Mouse (Mus musculus) G1E (cell line): ENCODE data around the gene Tlx3. TPM values are rescaled to one million over a fixed set of nuclear protein-coding genes. Genes with fewer than 3 reads are reported as not detected.

ENCODE experiments used
- ATAC-seq: 2 replicates; pipeline ENCODE4 v1.8.0; 2016; ENCODE audit warnings: mild to moderate bottlenecking; ENCODE audit not compliant: insufficient number of reproducible peaks, poor library complexity, low FRiP score, severe bottlenecking; ENCODE audit errors: extremely low read depth
- DNase-seq: peaks from one replicate; pipeline ENCODE4 v3.0.0; 2012; ENCODE audit warnings: low spot score
- H3K27me3 ChIP-seq: 2 replicates; pipeline ENCODE4 v1.6.1; 2012; ENCODE audit warnings: mild to moderate bottlenecking, low read length, inconsistent platforms; ENCODE audit not compliant: insufficient read depth
- H3K36me3 ChIP-seq: replicated peaks from 2 replicates; pipeline ENCODE3; 2012; ENCODE audit warnings: mild to moderate bottlenecking, inconsistent platforms
- H3K4me1 ChIP-seq: 2 replicates; pipeline ENCODE4 v1.6.1; 2012; ENCODE audit warnings: low read depth, low read length, inconsistent platforms, mixed read lengths; ENCODE audit not compliant: insufficient read depth
- H3K4me3 ChIP-seq: 2 replicates; pipeline ENCODE4 v1.5.1; 2012; ENCODE audit warnings: low read depth, mild to moderate bottlenecking, inconsistent platforms, low read length, moderate library complexity, mixed read lengths
- H3K9me3 ChIP-seq: replicated peaks from 2 replicates; pipeline ENCODE4 v1.6.1; 2012; ENCODE audit warnings: inconsistent platforms
- CTCF ChIP-seq: IDR thresholded peaks from 2 replicates; pipeline ENCODE4 v1.5.1; 2012; ENCODE audit warnings: low read depth, low read length, inconsistent platforms, mixed read lengths
- GATA1 ChIP-seq: IDR thresholded peaks from 2 replicates; pipeline ENCODE4 v1.6.1; 2012; ENCODE audit warnings: borderline replicate concordance, low read length, inconsistent platforms, mixed read lengths
- GATA2 ChIP-seq: IDR thresholded peaks from 2 replicates; pipeline ENCODE4 v1.6.1; 2012; ENCODE audit warnings: low read depth, low read length, inconsistent platforms, borderline replicate concordance
- POLR2AphosphoS5 ChIP-seq: IDR thresholded peaks from 2 replicates; pipeline ENCODE4 v1.6.1; 2012; ENCODE audit warnings: low read depth, low read length, inconsistent platforms; ENCODE audit not compliant: insufficient replicate concordance
- TAL1 ChIP-seq: conservative IDR thresholded peaks from 2 replicates; pipeline ENCODE4 v1.6.1; 2012; ENCODE audit warnings: low read depth, low read length, inconsistent platforms, mixed read lengths
- polyA plus RNA-seq: library from polyadenylated mRNA; stranded (reverse); fragments of >175 nt; gene quantifications from 2 replicates; pipeline ENCODE4 v1.2.3, GENCODE M21; 2012
- total RNA-seq, 2 experiments: library from RNA; stranded (forward) in 1 of 2; stranded (reverse) in 1 of 2; fragments of 200-1000 nt in 1 of 2; fragments of >200 nt in 1 of 2; fragmentation: Nextera tagmentation in 1 of 2; gene quantifications; 2 replicates each; pipeline ENCODE4 v1.2.3; 2014 to 2017

Tlx3 gene
- total and polyA plus RNA-seq, 3 experiments, result 0.03 TPM; not detected in 2

GRCm38 (mm10) chr11:33198351-33199116 lies 4.9 kb downstream of the Tlx3 start:
- Histone ChIP-seq H3K4me1 (no peaks in the 10 kb centered on the region), H3K36me3 (no peaks in the 10 kb centered on the region), H3K27me3 (peaks cover 9% of the 10 kb centered on the region), H3K9me3 (peaks cover 41% of the 10 kb centered on the region), H3K4me3 (no peak overlapping the region)
- ATAC-seq, result no peak
- TF ChIP-seq GATA1 (no peak), GATA2 (no peak), TAL1 (no peak), POLR2AphosphoS5 (no peak), CTCF (no peak)
- no peak for DNase-seq

DNA sequence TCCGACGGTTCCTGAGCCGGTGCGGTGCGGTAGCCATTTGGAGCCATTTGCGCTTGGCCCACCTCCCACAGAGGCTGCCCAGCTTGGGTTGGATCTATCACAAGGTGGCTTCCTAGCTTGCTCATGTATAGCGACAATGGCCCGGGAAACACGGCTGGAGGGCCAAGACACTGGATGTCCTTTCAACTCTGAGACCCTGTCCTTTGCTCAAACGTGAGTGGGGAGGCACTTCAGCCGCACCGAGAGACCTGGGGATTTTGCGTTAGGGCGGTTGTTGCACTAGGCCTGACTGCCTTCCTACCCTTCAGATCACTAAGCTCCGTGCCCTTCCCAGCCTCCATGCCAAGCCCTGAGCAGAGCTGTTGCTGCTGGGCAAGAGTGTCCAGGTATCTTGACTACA lies 5.7 kb downstream of the Tlx3 start:
- ATAC-seq (no peak), DNase-seq (no peak)
- no peaks in the 10 kb centered on the region for H3K4me1 ChIP-seq
- H3K4me3 ChIP-seq, result no peak overlapping the region
- H3K9me3 ChIP-seq, result peaks cover 33% of the 10 kb centered on the region
- no peak for TF ChIP-seq TAL1
- no peak for TF ChIP-seq GATA2
- no peak for TF ChIP-seq CTCF
- TF ChIP-seq POLR2AphosphoS5, result no peak
- TF ChIP-seq GATA1, result no peak
- no peaks in the 10 kb centered on the region for H3K36me3 ChIP-seq
- peaks cover 13% of the 10 kb centered on the region for H3K27me3 ChIP-seq

GRCm38 (mm10) chr11:33197133-33197514 lies 6.3 kb downstream of the Tlx3 start:
- Histone ChIP-seq H3K4me1 (no peaks in the 10 kb centered on the region), H3K9me3 (peaks cover 27% of the 10 kb centered on the region), H3K27me3 (peaks cover 13% of the 10 kb centered on the region), H3K4me3 (no peak overlapping the region), H3K36me3 (no peaks in the 10 kb centered on the region)
- DNase-seq, result no peak
- ATAC-seq, result no peak
- TF ChIP-seq CTCF (no peak), TAL1 (no peak), POLR2AphosphoS5 (no peak), GATA1 (no peak), GATA2 (no peak)

DNA sequence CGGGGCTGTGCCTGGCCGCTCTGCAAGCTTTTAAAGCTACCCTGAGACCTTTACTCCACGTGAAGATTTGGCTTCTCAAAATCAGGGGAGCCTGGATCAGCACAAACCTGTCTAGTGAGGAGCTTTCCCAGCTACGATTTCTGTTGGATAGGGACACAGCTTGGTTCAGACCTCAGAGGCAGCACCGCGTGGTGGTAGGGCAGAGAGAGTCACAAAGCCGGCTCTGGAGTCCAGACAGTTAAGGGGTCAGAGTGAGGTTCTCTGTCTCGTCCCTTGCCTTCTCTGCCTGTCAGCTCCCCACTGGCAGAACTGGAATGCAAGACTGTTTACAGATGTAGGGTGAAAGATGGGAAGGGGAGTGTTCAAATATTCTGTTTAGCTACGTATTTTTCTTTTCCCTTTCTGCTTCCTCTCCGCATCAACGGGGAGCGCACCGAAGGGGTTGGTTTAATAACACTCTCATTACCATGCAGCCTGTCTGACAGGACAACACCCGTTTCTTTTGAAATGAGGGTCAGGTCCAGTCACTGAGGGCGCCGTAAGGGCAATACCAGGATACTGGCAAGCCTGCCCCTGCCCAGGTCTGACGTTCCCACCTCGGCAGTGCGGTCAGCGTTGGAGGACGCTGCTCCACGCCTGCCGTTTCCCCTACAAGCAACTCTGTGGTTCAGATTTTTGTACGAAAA lies 6.8 kb downstream of the Tlx3 start:
- DNase-seq (no peak), ATAC-seq (no peak)
- TF ChIP-seq CTCF (no peak), TAL1 (no peak), GATA1 (no peak), POLR2AphosphoS5 (no peak), GATA2 (no peak)
- Histone ChIP-seq H3K36me3 (no peaks in the 10 kb centered on the region), H3K4me3 (no peak overlapping the region), H3K27me3 (peaks cover 13% of the 10 kb centered on the region), H3K4me1 (no peaks in the 10 kb centered on the region), H3K9me3 (peaks cover 22% of the 10 kb centered on the region)

DNA sequence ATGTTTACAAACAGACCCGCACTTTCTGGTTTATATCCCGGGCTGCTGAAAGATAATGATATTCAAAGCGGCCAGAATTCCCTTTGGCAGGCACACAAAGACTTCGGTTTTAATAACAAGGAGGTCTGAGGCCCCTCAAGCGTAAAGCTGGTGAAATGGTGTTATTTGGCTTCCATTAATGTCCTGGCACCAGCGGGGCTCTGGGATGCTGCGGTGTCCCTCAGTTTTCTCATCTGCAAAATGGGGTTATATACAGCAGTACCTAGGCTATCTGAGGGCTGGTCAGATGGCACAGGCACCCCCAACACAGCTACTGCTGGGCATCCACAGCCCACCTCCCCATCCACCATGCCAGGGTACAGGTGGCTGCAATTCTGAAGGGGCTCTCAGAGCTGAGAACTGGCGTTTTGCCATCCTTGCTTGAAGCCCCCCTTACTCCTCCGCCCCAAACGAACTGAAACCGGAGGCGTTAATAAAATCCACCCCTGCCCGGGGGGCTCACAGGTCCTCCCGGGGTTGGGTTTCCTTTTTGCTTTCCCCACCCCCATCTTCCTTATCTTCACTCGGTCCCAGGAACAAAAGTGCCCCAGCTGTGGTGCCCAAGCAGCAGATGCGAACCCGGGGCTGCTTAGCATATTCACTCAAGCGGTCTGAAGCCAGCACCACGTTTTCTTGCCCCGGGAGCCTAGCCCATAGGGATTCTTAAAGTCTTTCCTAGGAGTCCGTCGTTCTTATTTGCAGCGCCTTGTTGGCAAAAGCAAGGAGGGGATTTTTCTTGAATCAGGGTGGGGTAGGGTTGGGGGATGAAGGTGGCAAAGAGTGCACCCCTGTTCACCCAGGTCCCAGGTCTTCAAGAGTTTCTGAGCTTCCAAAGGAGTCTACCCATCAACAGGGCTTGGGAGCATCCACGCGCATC lies 7.6 kb downstream of the Tlx3 start:
- no peak for DNase-seq
- no peaks in the 10 kb centered on the region for H3K36me3 ChIP-seq
- no peak overlapping the region for H3K4me3 ChIP-seq
- H3K9me3 ChIP-seq, result peaks cover 14% of the 10 kb centered on the region
- H3K4me1 ChIP-seq, result no peaks in the 10 kb centered on the region
- ATAC-seq, result no peak
- H3K27me3 ChIP-seq, result peaks cover 10% of the 10 kb centered on the region
- TF ChIP-seq GATA1 (no peak), TAL1 (no peak), GATA2 (no peak), POLR2AphosphoS5 (no peak), CTCF (no peak)

DNA sequence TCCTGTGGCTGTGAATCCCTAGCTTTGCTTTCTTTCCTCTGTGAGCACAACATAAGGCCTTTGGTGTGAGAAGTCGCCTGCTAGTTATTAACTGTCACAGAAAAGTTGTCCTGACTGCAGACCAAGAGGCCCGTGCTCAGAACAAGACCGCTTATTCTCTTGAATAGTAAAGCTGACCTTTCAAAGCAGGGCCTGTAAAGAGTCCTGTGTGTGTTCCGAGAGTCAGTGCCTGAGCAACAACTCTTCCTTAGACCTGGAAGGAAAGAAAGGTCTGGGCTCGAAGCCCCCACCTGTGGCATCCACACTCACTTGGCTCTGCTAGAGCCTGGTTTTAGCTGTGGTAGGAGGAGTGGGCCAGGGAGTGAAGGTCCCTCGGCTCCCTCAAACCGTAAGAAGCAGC lies 8.3 kb downstream of the Tlx3 start:
- peaks cover 10% of the 10 kb centered on the region for H3K27me3 ChIP-seq
- peaks cover 8% of the 10 kb centered on the region for H3K9me3 ChIP-seq
- no peaks in the 10 kb centered on the region for H3K4me1 ChIP-seq
- no peak overlapping the region for H3K4me3 ChIP-seq
- TF ChIP-seq TAL1 (no peak), GATA2 (no peak), CTCF (no peak), GATA1 (no peak), POLR2AphosphoS5 (no peak)
- DNase-seq (no peak), ATAC-seq (no peak)
- no peaks in the 10 kb centered on the region for H3K36me3 ChIP-seq
